Mouse (Mus musculus) lung, postnatal 25 days (tissue): ENCODE results near the gene Gm20877.
"Not testable (repeated sequence)": the region's sequence is repeated elsewhere in the genome, so short reads cannot be mapped to it uniquely, and the experiment has no call there.

Experiments used
- DNase-seq: peaks from one replicate; pipeline ENCODE4 v3.0.0; 2022; ENCODE audit warnings: low spot score

Gene Gm20877

GRCm38 (mm10) chrY:17093573-17093972, at the start of gene Gm20877:
Gene Gm20877 (plus strand): TSS chrY:17093873.
- DNase-seq, result not testable (repeated sequence)
